Mouse (Mus musculus) testis, adult 2 months (tissue): ENCODE data around the gene Krtap10-10. TPM values are rescaled to one million over a fixed set of nuclear protein-coding genes. Genes with fewer than 3 reads are reported as not detected.

ENCODE experiments used
- H3K27ac ChIP-seq: fragments of 200-500 bp; 2 replicates; pipeline ENCODE4 v1.5.1; 2012; ENCODE audit warnings: low read depth, low read length; ENCODE audit not compliant: control insufficient read depth, insufficient read depth
- H3K27me3 ChIP-seq: fragments of 200-500 bp; 2 replicates; pipeline ENCODE4 v1.6.1; 2012; ENCODE audit warnings: mild to moderate bottlenecking, low read length, moderate library complexity; ENCODE audit not compliant: control insufficient read depth, insufficient read depth
- H3K36me3 ChIP-seq: fragments of 200-500 bp; 2 replicates; pipeline ENCODE4 v1.6.1; 2012; ENCODE audit warnings: mild to moderate bottlenecking, low read length; ENCODE audit not compliant: control insufficient read depth, insufficient read depth
- H3K4me1 ChIP-seq: fragments of 200-500 bp; 2 replicates; pipeline ENCODE4 v1.6.1; 2012; ENCODE audit warnings: low read length; ENCODE audit not compliant: control insufficient read depth, insufficient read depth
- H3K4me3 ChIP-seq: fragments of 200-500 bp; 2 replicates; pipeline ENCODE4 v1.5.1; 2012; ENCODE audit warnings: low read depth, mild to moderate bottlenecking, low read length, moderate library complexity, mixed read lengths; ENCODE audit not compliant: control insufficient read depth
- CTCF ChIP-seq: fragments of 200-500 bp; IDR thresholded peaks from 2 replicates; pipeline ENCODE4 v1.5.1; 2012; ENCODE audit warnings: low read depth, mild to moderate bottlenecking, inconsistent platforms, low read length, moderate library complexity; ENCODE audit not compliant: control insufficient read depth, insufficient read depth, insufficient replicate concordance
- POLR2A ChIP-seq: fragments of 200-500 bp; IDR thresholded peaks from 2 replicates; pipeline ENCODE4 v1.6.1; 2012; ENCODE audit warnings: low read depth, mild to moderate bottlenecking, inconsistent platforms, low read length, moderate library complexity; ENCODE audit not compliant: control insufficient read depth
- polyA plus RNA-seq: library from polyadenylated mRNA; depleted of rRNA; stranded (reverse); fragments of >200 nt; gene quantifications from 2 replicates; pipeline ENCODE4 v1.2.3, GENCODE M21; 2012

Krtap10-10 gene
- polyA plus RNA-seq, 1 experiment = not detected

DNA sequence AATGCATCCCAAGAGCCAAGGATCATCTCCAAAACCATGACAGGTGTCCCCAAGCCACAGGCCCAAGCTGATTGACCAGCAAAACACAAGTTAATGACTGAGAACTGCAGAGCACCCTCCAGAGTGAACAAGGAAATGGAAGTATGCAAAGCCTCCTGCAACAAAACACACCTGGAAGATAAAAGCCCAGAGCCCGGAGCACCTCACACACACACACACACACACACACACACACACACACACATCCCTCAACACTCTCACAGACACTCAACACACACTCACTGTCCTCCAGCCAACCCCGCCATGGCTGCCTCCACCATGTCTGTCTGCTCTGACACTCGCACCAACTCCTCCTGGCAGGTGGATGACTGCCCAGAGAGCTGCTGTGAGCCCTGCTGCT, 10.8 kb downstream of the Krtap10-10 start, which contains the start of gene Gm36176:
TSS of gene Gm36176 (plus strand) at position 301 of the 400 bp plus-strand sequence.
- H3K27ac ChIP-seq = no peak within 1 kb of the TSS
- TF ChIP-seq CTCF (no peak), POLR2A (no peak)
- no peaks in the 10 kb centered on the region for H3K27me3 ChIP-seq
- no peaks in the 10 kb centered on the region for H3K36me3 ChIP-seq
- H3K4me1 ChIP-seq = no peaks in the 10 kb centered on the region
- no peak within 1 kb of the TSS for H3K4me3 ChIP-seq

DNA sequence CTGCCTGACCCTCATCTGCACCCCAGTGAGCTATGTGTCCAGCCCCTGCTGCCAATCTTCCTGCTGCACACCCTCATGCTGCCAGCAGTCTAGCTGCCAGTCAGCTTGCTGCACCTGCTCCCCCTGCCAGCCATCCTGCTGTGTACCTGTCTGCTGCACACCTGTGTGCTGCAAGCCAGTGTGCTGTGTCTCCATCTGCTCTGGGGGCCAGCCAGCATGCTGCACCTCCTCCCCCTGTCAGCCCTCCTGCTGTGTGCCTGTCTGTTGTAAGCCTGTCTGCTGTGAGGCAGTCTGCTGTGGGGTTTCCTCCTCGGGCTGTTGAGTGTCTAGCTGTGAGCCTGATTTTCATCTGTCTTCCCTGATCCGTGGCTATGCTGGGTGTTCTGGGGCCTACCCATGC, 11.2 kb downstream of the Krtap10-10 start:
- H3K27ac ChIP-seq = no peak overlapping the region
- H3K27me3 ChIP-seq = no peaks in the 10 kb centered on the region
- no peak for TF ChIP-seq CTCF
- no peak for TF ChIP-seq POLR2A
- no peak overlapping the region for H3K4me3 ChIP-seq
- H3K36me3 ChIP-seq = no peaks in the 10 kb centered on the region
- no peaks in the 10 kb centered on the region for H3K4me1 ChIP-seq

DNA sequence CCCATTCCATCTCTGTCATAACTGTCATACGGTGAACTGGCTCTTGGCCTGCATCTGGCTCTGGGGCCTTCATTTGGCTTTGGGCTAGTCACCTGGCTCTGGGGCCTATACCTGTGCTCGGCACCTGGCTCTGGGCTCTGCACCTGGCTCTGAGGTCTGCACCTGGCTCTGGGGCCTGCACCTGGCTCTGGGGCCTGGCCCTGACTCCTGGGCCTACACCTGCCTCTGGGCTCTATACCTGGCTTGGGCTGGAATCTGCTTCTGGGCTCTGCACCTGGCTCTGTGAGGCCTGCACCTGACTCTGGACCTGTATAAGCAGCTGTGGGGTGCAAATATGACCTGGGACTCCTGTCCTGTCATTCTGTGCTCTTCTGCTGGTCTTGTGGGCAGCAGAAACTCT, 11.8 kb downstream of the Krtap10-10 start:
- Histone ChIP-seq H3K27me3 (no peaks in the 10 kb centered on the region), H3K36me3 (no peaks in the 10 kb centered on the region), H3K4me3 (no peak overlapping the region), H3K27ac (no peak overlapping the region), H3K4me1 (no peaks in the 10 kb centered on the region)
- TF ChIP-seq POLR2A = no peak
- TF ChIP-seq CTCF = no peak

DNA sequence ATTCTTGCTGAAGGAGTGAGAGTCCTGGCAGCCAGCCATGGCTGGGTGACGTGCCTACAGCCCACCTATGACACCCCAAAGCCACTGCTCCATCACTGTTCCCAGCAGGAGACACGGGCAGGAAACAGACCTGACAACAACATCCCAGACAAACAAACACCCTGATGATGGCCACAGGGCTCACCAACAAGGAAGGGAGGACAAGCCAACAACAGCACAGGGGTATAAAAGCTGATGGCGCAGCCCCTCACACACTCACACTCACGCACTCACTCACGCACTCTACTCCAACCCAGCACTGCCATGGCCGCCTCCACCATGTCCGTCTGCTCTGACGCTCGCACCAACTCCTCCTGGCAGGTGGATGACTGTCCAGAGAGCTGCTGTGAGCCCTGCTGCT, 16.8 kb downstream of the Krtap10-10 start, which contains the start of gene Gm10318:
TSS of gene Gm10318 (plus strand) at position 301 of the 400 bp plus-strand sequence.
- no peaks in the 10 kb centered on the region for H3K4me1 ChIP-seq
- TF ChIP-seq CTCF = no peak
- no peak for TF ChIP-seq POLR2A
- no peaks in the 10 kb centered on the region for H3K27me3 ChIP-seq
- no peak within 1 kb of the TSS for H3K4me3 ChIP-seq
- no peaks in the 10 kb centered on the region for H3K36me3 ChIP-seq
- no peak within 1 kb of the TSS for H3K27ac ChIP-seq

DNA sequence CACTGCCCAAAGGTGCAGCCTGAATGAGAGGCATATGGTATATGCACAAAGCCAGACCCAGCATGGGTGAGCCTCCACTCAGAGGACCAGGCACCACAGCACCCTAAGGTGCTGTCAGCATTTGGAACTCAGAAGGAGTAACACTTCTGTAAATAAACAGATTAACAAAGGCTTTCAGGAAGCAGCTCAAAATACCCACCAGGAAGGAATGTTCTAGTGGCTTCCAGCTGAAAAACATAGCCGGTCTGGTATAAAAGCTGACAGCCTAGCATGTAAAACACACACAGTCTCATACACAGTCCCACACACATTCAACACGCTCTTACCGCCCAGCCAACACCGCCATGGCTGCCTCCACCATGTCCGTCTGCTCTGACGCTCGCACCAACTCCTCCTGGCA, 25.9 kb downstream of the Krtap10-10 start, which contains the start of gene Gm3285:
TSS of gene Gm3285 (plus strand) at position 301 of the 400 bp plus-strand sequence.
- Histone ChIP-seq H3K4me1 (no peaks in the 10 kb centered on the region), H3K36me3 (no peaks in the 10 kb centered on the region)

DNA sequence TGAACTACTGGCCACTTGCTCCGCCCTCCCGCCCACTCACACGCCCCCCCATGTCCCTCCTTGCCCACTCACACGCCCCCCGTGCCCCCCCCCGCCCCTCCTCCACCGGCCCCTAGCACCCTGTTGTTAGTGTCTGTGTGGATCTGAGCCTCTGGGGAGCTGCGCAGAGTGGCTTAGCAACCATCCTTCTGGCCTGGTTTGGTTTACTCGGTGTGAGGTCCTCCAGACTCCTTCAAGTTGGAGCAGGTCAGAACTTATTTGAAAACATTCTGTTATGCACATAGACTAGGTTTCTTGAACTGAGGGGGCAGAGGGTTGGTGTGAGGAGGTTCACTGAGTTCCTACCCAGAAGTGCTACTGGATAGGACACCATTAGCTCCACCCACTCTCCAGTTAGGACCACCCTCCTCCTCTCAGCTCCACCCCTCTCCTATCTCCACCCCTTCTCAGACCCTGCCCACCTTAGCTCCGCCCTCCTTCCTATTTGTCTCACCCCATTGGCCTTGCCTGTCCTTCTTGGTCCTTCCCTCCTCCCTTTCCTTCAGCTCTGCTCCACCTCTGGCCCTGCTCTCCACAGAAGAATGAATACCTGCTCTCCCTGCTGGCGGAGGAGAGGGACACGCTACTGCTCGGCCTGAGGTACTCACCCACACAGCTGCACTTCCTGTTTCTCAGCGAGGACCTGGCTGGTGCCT, 28.5 kb downstream of the Krtap10-10 start:
- H3K36me3 ChIP-seq = no peaks in the 10 kb centered on the region
- H3K27me3 ChIP-seq = no peaks in the 10 kb centered on the region
- peak overlapping the region; percentile 3; the same call in 1 of the 2 replicates for H3K4me3 ChIP-seq
- no peak for TF ChIP-seq POLR2A
- TF ChIP-seq CTCF = no peak
- H3K27ac ChIP-seq = no peak overlapping the region
- H3K4me1 ChIP-seq = no peaks in the 10 kb centered on the region

More for the DNA sequence above, 25.9 kb downstream of the Krtap10-10 start, which contains the start of gene Gm3285:
- Histone ChIP-seq H3K27ac (no peak within 1 kb of the TSS), H3K27me3 (no peaks in the 10 kb centered on the region), H3K4me3 (no peak within 1 kb of the TSS)
- TF ChIP-seq POLR2A = no peak
- no peak for TF ChIP-seq CTCF

DNA sequence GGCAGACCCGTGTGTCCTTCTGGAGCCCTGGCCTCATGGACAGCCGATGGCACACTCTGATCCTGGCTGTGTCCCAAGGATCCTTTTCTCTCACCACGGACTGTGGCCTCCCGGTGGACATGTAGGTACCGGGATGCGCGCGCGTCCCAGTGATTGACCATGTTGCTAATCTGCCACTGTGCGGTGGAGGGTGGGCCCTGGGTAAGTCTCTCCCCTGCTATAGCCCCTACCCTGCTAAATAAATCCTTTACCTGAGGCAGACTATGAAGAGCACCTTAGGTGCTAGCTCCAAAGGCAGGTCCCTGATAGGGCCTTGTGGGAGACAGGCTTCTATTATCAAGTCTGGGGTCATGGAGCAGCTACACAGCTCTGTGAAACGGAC, 29.0 kb downstream of the Krtap10-10 start:
- Histone ChIP-seq H3K4me1 (no peaks in the 10 kb centered on the region), H3K36me3 (no peaks in the 10 kb centered on the region), H3K4me3 (peak overlapping the region; percentile 3; the same call in 1 of the 2 replicates), H3K27ac (no peak overlapping the region), H3K27me3 (no peaks in the 10 kb centered on the region)
- TF ChIP-seq POLR2A = no peak
- no peak for TF ChIP-seq CTCF
